Mouse (Mus musculus): ENCODE measurements around the gene Gm17304. TPM values are rescaled to one million over a fixed set of nuclear protein-coding genes. Genes with fewer than 3 reads are reported as not detected.

Gene Gm17304
- polyA plus RNA-seq, 1 experiment from 2014 or later = not detected

GRCm38 (mm10) chr5:106628369-106629149 is 19.7 kb downstream of the Gm17304 start:
- no peak for ATAC-seq (ENCODE audit: low read depth)
- H3K4me1 ChIP-seq (replicated peaks) = peaks cover 5% of the 10 kb centered on the region
- H3K4me3 ChIP-seq = no peak overlapping the region
- WGBS = 74% methylated on average over 8 of the region's 8 CpGs
- no peak overlapping the region for H3K27ac ChIP-seq (replicated peaks)
- H3K4me2 ChIP-seq = no peak overlapping the region
- H3K9ac ChIP-seq = no peak overlapping the region
- H3K27me3 ChIP-seq = no peaks in the 10 kb centered on the region
- H3K9me3 ChIP-seq = no peaks in the 10 kb centered on the region
- H3K36me3 ChIP-seq = no peaks in the 10 kb centered on the region

GRCm38 (mm10) chr5:106636423-106636946 is 27.6 kb downstream of the Gm17304 start:
- 93% methylated on average over 13 of the region's 13 CpGs for WGBS
- no peak overlapping the region for H3K27ac ChIP-seq (replicated peaks)
- no peaks in the 10 kb centered on the region for H3K9me3 ChIP-seq
- H3K4me1 ChIP-seq (replicated peaks) = peaks cover 9% of the 10 kb centered on the region
- H3K4me3 ChIP-seq = no peak overlapping the region
- ATAC-seq (ENCODE audit: low read depth) = no peak
- no peak overlapping the region for H3K4me2 ChIP-seq
- no peaks in the 10 kb centered on the region for H3K27me3 ChIP-seq
- peaks cover 42% of the 10 kb centered on the region for H3K36me3 ChIP-seq
- H3K9ac ChIP-seq = no peak overlapping the region

GRCm38 (mm10) chr5:106639627-106640026 is 30.7 kb downstream of the Gm17304 start:
- Histone ChIP-seq H3K27me3 (no peaks in the 10 kb centered on the region), H3K4me3 (no peak overlapping the region), H3K36me3 (peaks cover 37% of the 10 kb centered on the region), H3K4me2 (no peak overlapping the region), H3K4me1 (replicated peaks) (peaks cover 9% of the 10 kb centered on the region), H3K27ac (replicated peaks) (no peak overlapping the region), H3K9me3 (no peaks in the 10 kb centered on the region), H3K9ac (no peak overlapping the region)
- 96% methylated on average over 2 of the region's 2 CpGs for WGBS
- no peak for ATAC-seq (ENCODE audit: low read depth)

GRCm38 (mm10) chr5:106640235-106640809 is 31.4 kb downstream of the Gm17304 start:
- ATAC-seq (ENCODE audit: low read depth) = no peak
- WGBS = 75% methylated on average over 5 of the region's 5 CpGs
- H3K9ac ChIP-seq = no peak overlapping the region
- no peak overlapping the region for H3K4me3 ChIP-seq
- H3K9me3 ChIP-seq = no peaks in the 10 kb centered on the region
- no peaks in the 10 kb centered on the region for H3K27me3 ChIP-seq
- peaks cover 9% of the 10 kb centered on the region for H3K4me1 ChIP-seq (replicated peaks)
- H3K36me3 ChIP-seq = peaks cover 30% of the 10 kb centered on the region
- H3K27ac ChIP-seq (replicated peaks) = no peak overlapping the region
- no peak overlapping the region for H3K4me2 ChIP-seq

- Histone ChIP-seq H3K9me3 (no peaks in the 10 kb centered on the region), H3K4me1 (replicated peaks) (peaks cover 12% of the 10 kb centered on the region), H3K4me3 (no peak overlapping the region), H3K36me3 (peaks cover 17% of the 10 kb centered on the region), H3K4me2 (no peak overlapping the region), H3K27me3 (no peaks in the 10 kb centered on the region), H3K27ac (replicated peaks) (no peak overlapping the region), H3K9ac (no peak overlapping the region)
- 76% methylated on average over 3 of the region's 3 CpGs for WGBS
- ATAC-seq (ENCODE audit: low read depth) = no peak
These were observed 33.0 kb downstream of the Gm17304 start for GRCm38 (mm10) chr5:106641876-106642275.

- Histone ChIP-seq H3K9ac (no peak overlapping the region), H3K27me3 (no peaks in the 10 kb centered on the region), H3K36me3 (0 out of 2 replicates have a peak, but pooled peaks cover 3% of the 10 kb centered on the region), H3K27ac (replicated peaks) (no peak overlapping the region), H3K4me2 (no peak overlapping the region), H3K9me3 (no peaks in the 10 kb centered on the region), H3K4me3 (no peak overlapping the region), H3K4me1 (replicated peaks) (peaks cover 12% of the 10 kb centered on the region)
- ATAC-seq (ENCODE audit: low read depth) = no peak
- 88% methylated on average over 4 of the region's 4 CpGs for WGBS
These were observed 34.5 kb downstream of the Gm17304 start for GRCm38 (mm10) chr5:106643434-106643833.

- H3K9me3 ChIP-seq = no peaks in the 10 kb centered on the region
- no peak for ATAC-seq (ENCODE audit: low read depth)
- 0 out of 2 replicates have a peak, but pooled peaks cover 3% of the 10 kb centered on the region for H3K4me1 ChIP-seq (replicated peaks)
- H3K4me3 ChIP-seq = no peak overlapping the region
- no peaks in the 10 kb centered on the region for H3K27me3 ChIP-seq
- no peak overlapping the region for H3K27ac ChIP-seq (replicated peaks)
- H3K4me2 ChIP-seq = no peak overlapping the region
- H3K9ac ChIP-seq = no peak overlapping the region
- 0 out of 2 replicates have a peak, but pooled peaks cover 3% of the 10 kb centered on the region for H3K36me3 ChIP-seq
These were observed 40.5 kb downstream of the Gm17304 start for GRCm38 (mm10) chr5:106649441-106649840.

- no peak overlapping the region for H3K27ac ChIP-seq (replicated peaks)
- ATAC-seq (ENCODE audit: low read depth) = no peak
These were observed 41.1 kb downstream of the Gm17304 start for GRCm38 (mm10) chr5:106649995-106650394.

GRCm38 (mm10) chr5:106652220-106652753 is 43.4 kb downstream of the Gm17304 start:
- no peaks in the 10 kb centered on the region for H3K9me3 ChIP-seq
- no peak overlapping the region for H3K27ac ChIP-seq (replicated peaks)
- WGBS = 95% methylated on average over 4 of the region's 4 CpGs
- peaks cover 11% of the 10 kb centered on the region for H3K36me3 ChIP-seq
- no peak for ATAC-seq (ENCODE audit: low read depth)
- H3K27me3 ChIP-seq = no peaks in the 10 kb centered on the region
- no peak overlapping the region for H3K4me3 ChIP-seq
- no peak overlapping the region for H3K9ac ChIP-seq
- no peaks in the 10 kb centered on the region for H3K4me1 ChIP-seq (replicated peaks)
- H3K4me2 ChIP-seq = no peak overlapping the region

More at GRCm38 (mm10) chr5:106649995-106650394, 41.1 kb downstream of the Gm17304 start:
- H3K4me3 ChIP-seq = no peak overlapping the region
- no peak overlapping the region for H3K4me2 ChIP-seq
- 0 out of 2 replicates have a peak, but pooled peaks cover 3% of the 10 kb centered on the region for H3K4me1 ChIP-seq (replicated peaks)
- H3K9me3 ChIP-seq = no peaks in the 10 kb centered on the region
- H3K9ac ChIP-seq = no peak overlapping the region
- no peaks in the 10 kb centered on the region for H3K27me3 ChIP-seq
- peaks cover 6% of the 10 kb centered on the region; the same call in 1 of the 2 replicates for H3K36me3 ChIP-seq

- Histone ChIP-seq H3K9me3 (no peaks in the 10 kb centered on the region), H3K27me3 (no peaks in the 10 kb centered on the region), H3K4me2 (no peak overlapping the region), H3K4me1 (replicated peaks) (no peaks in the 10 kb centered on the region), H3K9ac (no peak overlapping the region), H3K4me3 (no peak overlapping the region), H3K27ac (replicated peaks) (no peak overlapping the region), H3K36me3 (peaks cover 11% of the 10 kb centered on the region)
- 91% methylated on average over 3 of the region's 3 CpGs for WGBS
- ATAC-seq (ENCODE audit: low read depth) = no peak
These were observed 44.0 kb downstream of the Gm17304 start for GRCm38 (mm10) chr5:106652790-106653328.
